Comparison of ENCODE assay signal across 8 mouse cellular contexts in genomic region chr1:184235131-184235983, GRCm38 (mm10).
A peak's percentile ranks its signal among the peaks of the same experiment; 100 is the strongest.
DNase-seq lines count a peak whose midpoint lies in the region; ATAC-seq and TF ChIP-seq lines count a peak whose summit lies in the region.

No protein-coding gene starts in this region.

- peak; percentile 74 for ATAC-seq in hindbrain, embryonic 11.5 days (ENCODE audit: low FRiP score)
- peak; percentile 74 for ATAC-seq in lung, embryonic 16.5 days (ENCODE audit: low read depth)

- H3K27me3 ChIP-seq in hindbrain, embryonic 11.5 days (ENCODE audit: control insufficient read depth, insufficient read depth, low read length): no peaks in the 10 kb centered on the region
- no peaks in the 10 kb centered on the region for H3K27me3 ChIP-seq in lung, embryonic 16.5 days (ENCODE audit: control insufficient read depth, insufficient read depth, low read depth, low read length)

- no peak overlapping the region for H3K9ac ChIP-seq in ES-E14 (ENCODE audit: insufficient read depth, low read depth, low read length, poor library complexity, severe bottlenecking)
- no peak overlapping the region; the same call in 1 of the 2 replicates for H3K9ac ChIP-seq in hindbrain, embryonic 11.5 days (ENCODE audit: low read depth, low read length)
- peak overlapping the region; percentile 47; the same call in 1 of the 2 replicates for H3K9ac ChIP-seq in lung, embryonic 16.5 days (ENCODE audit: low read length)

- DNase-seq in ES-E14 (ENCODE audit: low read depth, low spot score): peak; percentile 43
- peak; percentile 61 for DNase-seq in cerebellum, adult 8-10 months
- DNase-seq in frontal cortex, postnatal 10 days (ENCODE audit: low spot score in 2 of 2): peak; percentile 11 to 64
- DNase-seq in hindbrain, embryonic 11.5 days (ENCODE audit: low spot score): peak; percentile 88
- peak; percentile 16 for DNase-seq in layer of hippocampus, adult 9-10 months (ENCODE audit: low spot score)
- DNase-seq in ovary, postnatal 36 days (ENCODE audit: low spot score): peak; percentile 69
- DNase-seq in thymus, postnatal 10 days (ENCODE audit: low spot score in 2 of 2): peak; percentile 63 to 82

- H3K4me1 ChIP-seq in ES-E14 (ENCODE audit: control insufficient read depth in 2 of 2, insufficient read depth in 2 of 2, low read length in 2 of 2, poor library complexity in 1 of 2): no peaks in the 10 kb centered on the region
- no peaks in the 10 kb centered on the region for H3K4me1 ChIP-seq in hindbrain, embryonic 11.5 days (replicated peaks; ENCODE audit: control insufficient read depth, insufficient read depth, low read length)
- H3K4me1 ChIP-seq in lung, embryonic 16.5 days (replicated peaks; ENCODE audit: control insufficient read depth, insufficient read depth, low read length): no peaks in the 10 kb centered on the region; the same call in 1 of the 2 replicates

- no peaks in the 10 kb centered on the region for H3K36me3 ChIP-seq in ES-E14 (ENCODE audit: control insufficient read depth, insufficient read depth, low read length, poor library complexity, severe bottlenecking)
- H3K36me3 ChIP-seq in hindbrain, embryonic 11.5 days (ENCODE audit: control insufficient read depth, insufficient read depth, low read length): no peaks in the 10 kb centered on the region
- H3K36me3 ChIP-seq in lung, embryonic 16.5 days (ENCODE audit: control insufficient read depth, insufficient read depth, low read length): no peaks in the 10 kb centered on the region

- in situ Hi-C loops in ES-E14 (cut with MboI; ENCODE audit: low sequenced_read_pairs in 2 of 2, unreplicated experiment in 2 of 2): no loop called here

- peak overlapping the region; percentile 32 for H3K4me2 ChIP-seq in hindbrain, embryonic 11.5 days (replicated peaks; ENCODE audit: low read depth, low read length)
- H3K4me2 ChIP-seq in lung, embryonic 16.5 days (ENCODE audit: low read depth, low read length): peak overlapping the region; percentile 52

- no peaks in the 10 kb centered on the region for H3K9me3 ChIP-seq in ES-E14 (ENCODE audit: control insufficient read depth, insufficient read depth, low read depth, low read length)
- H3K9me3 ChIP-seq in hindbrain, embryonic 11.5 days (ENCODE audit: control insufficient read depth, low read length): no peaks in the 10 kb centered on the region
- no peaks in the 10 kb centered on the region for H3K9me3 ChIP-seq in lung, embryonic 16.5 days (ENCODE audit: control insufficient read depth, low read length)

- 28% methylated on average over 25 of the region's 25 CpGs for WGBS in hindbrain, embryonic 11.5 days
- WGBS in lung, embryonic 16.5 days: 16% methylated on average over 25 of the region's 25 CpGs

- peak overlapping the region in 1 of 2 experiments; percentile 42; a peak in 2 of 4 replicates for H3K4me3 ChIP-seq in ES-E14 (ENCODE audit: insufficient read depth in 1 of 2, low read depth in 1 of 2, low read length in 2 of 2, poor library complexity in 1 of 2, severe bottlenecking in 1 of 2)
- no peak overlapping the region for H3K4me3 ChIP-seq in hindbrain, embryonic 11.5 days (ENCODE audit: low read depth, low read length)
- H3K4me3 ChIP-seq in lung, embryonic 16.5 days (ENCODE audit: low read length): peak overlapping the region; percentile 32

- no peak overlapping the region for H3K27ac ChIP-seq in ES-E14 (ENCODE audit: insufficient read depth, low read depth, low read length, poor library complexity, severe bottlenecking)
- H3K27ac ChIP-seq in hindbrain, embryonic 11.5 days (ENCODE audit: low read depth, low read length): no peak overlapping the region
- H3K27ac ChIP-seq in lung, embryonic 16.5 days (ENCODE audit: low read length): no peak overlapping the region

TF ChIP-seq in ES-E14, 5 proteins besides CTCF, POLR2A, EP300 and RAD21:
- peak; percentile 36; the same call in 1 of the 2 replicates for TF ChIP-seq ZC3H11A (IDR thresholded peaks at IDR 0.05; ENCODE audit: borderline replicate concordance, low read depth, low read length)
- TF ChIP-seq ZNF384 (IDR thresholded peaks at IDR 0.05; ENCODE audit: low read depth, low read length): no peak
- no peak for TF ChIP-seq CHD2 (IDR thresholded peaks at IDR 0.05; ENCODE audit: low read depth, low read length)
- no peak for TF ChIP-seq MAFK (IDR thresholded peaks at IDR 0.05; ENCODE audit: insufficient read depth, low read depth, low read length)
- no peak for TF ChIP-seq HCFC1 (IDR thresholded peaks at IDR 0.05; ENCODE audit: borderline replicate concordance, insufficient read depth, low read length)

Comparison
In these comparisons a context has a peak if more than half of its experiments do, and no peak if none do; other contexts are left out.
1. DNase-seq: peak in every context shown above with its lines; median percentile 88 in hindbrain, embryonic 11.5 days; 72 in thymus, postnatal 10 days; 69 in ovary, postnatal 36 days; 61 in cerebellum, adult 8-10 months; 43 in ES-E14; 38 in frontal cortex, postnatal 10 days; 16 in layer of hippocampus, adult 9-10 months.